Mouse (Mus musculus): ENCODE data around the gene Adgrg5. TPM values are rescaled to one million over a fixed set of nuclear protein-coding genes. Genes with fewer than 3 reads are reported as not detected.
A peak's percentile ranks its signal among the peaks of the same experiment; 100 is the strongest.

The Adgrg5 gene
- total RNA-seq, 2 experiments from 2014 or later: 0.24 to 0.31 TPM

GRCm38 (mm10) chr8:94956078-94956574 is 32.6 kb downstream of the Adgrg5 start:
- intact Hi-C loops (cut with DNase I): no loop called here
- no peak for DNase-seq

GRCm38 (mm10) chr8:94962201-94962600 is 38.7 kb downstream of the Adgrg5 start:
- intact Hi-C loops (cut with DNase I): no loop called here
- no peak for DNase-seq

- intact Hi-C loops (cut with DNase I): no loop called here
These were observed 41.3 kb downstream of the Adgrg5 start for GRCm38 (mm10) chr8:94964828-94965227.

GRCm38 (mm10) chr8:94966578-94966977 is 43.1 kb downstream of the Adgrg5 start:
- intact Hi-C loops (cut with DNase I): no loop called here
- peak in 1 of 2 experiments; percentile 19 for DNase-seq

More at GRCm38 (mm10) chr8:94964828-94965227, 41.3 kb downstream of the Adgrg5 start:
- no peak for DNase-seq

- intact Hi-C loops (cut with DNase I): no loop called here
- peak in 1 of 2 experiments; percentile 12 for DNase-seq
These were observed 43.6 kb downstream of the Adgrg5 start for GRCm38 (mm10) chr8:94967071-94967470.

GRCm38 (mm10) chr8:94967554-94967953 is 44.1 kb downstream of the Adgrg5 start:
- DNase-seq: peak in 1 of 2 experiments; percentile 39
- intact Hi-C loops (cut with DNase I): no loop called here

- intact Hi-C loops (cut with DNase I): no loop called here
- DNase-seq: no peak
These were observed 49.8 kb downstream of the Adgrg5 start for GRCm38 (mm10) chr8:94973270-94973669.

GRCm38 (mm10) chr8:94973786-94974185 is 50.3 kb downstream of the Adgrg5 start:
- intact Hi-C loops (cut with DNase I): no loop called here
- DNase-seq: no peak

- intact Hi-C loops (cut with DNase I): no loop called here
These were observed 51.1 kb downstream of the Adgrg5 start, which contains the start of gene Adgrg1 for GRCm38 (mm10) chr8:94974467-94975165. Gene Adgrg1, plus strand, starts transcription at chr8:94974751.

GRCm38 (mm10) chr8:94976651-94977417 is 53.3 kb downstream of the Adgrg5 start:
- intact Hi-C loops (cut with DNase I): no loop called here
- no peak for DNase-seq

More at GRCm38 (mm10) chr8:94974467-94975165, 51.1 kb downstream of the Adgrg5 start, which contains the start of gene Adgrg1:
- DNase-seq: no peak

- no peak for DNase-seq
- intact Hi-C loops (cut with DNase I): no loop called here
These were observed 54.6 kb downstream of the Adgrg5 start for GRCm38 (mm10) chr8:94978131-94978530.

GRCm38 (mm10) chr8:94978593-94979319 is 55.3 kb downstream of the Adgrg5 start:
- no peak for DNase-seq
- intact Hi-C loops (cut with DNase I): no loop called here

- intact Hi-C loops (cut with DNase I): no loop called here
- DNase-seq: no peak
These were observed 56.7 kb downstream of the Adgrg5 start for GRCm38 (mm10) chr8:94980176-94980575.

GRCm38 (mm10) chr8:94980976-94981375 is 57.5 kb downstream of the Adgrg5 start:
- intact Hi-C loops (cut with DNase I): no loop called here
- no peak for DNase-seq

GRCm38 (mm10) chr8:94981848-94982247 is 58.4 kb downstream of the Adgrg5 start:
- DNase-seq: no peak
- intact Hi-C loops (cut with DNase I): no loop called here

- intact Hi-C loops (cut with DNase I): no loop called here
- no peak for DNase-seq
These were observed 59.7 kb downstream of the Adgrg5 start for GRCm38 (mm10) chr8:94983146-94983545.

GRCm38 (mm10) chr8:94983881-94984516 is 60.5 kb downstream of the Adgrg5 start:
- peak; percentile 55 to 64 for DNase-seq
- intact Hi-C loops (cut with DNase I): no loop called here

GRCm38 (mm10) chr8:94985023-94985422 is 61.5 kb downstream of the Adgrg5 start:
- no peak for DNase-seq
- intact Hi-C loops (cut with DNase I): no loop called here

- DNase-seq: no peak
- intact Hi-C loops (cut with DNase I): no loop called here
These were observed 63.2 kb downstream of the Adgrg5 start for GRCm38 (mm10) chr8:94986676-94987075.

- DNase-seq: no peak
These were observed 64.1 kb downstream of the Adgrg5 start for GRCm38 (mm10) chr8:94987553-94987952.

More at GRCm38 (mm10) chr8:94987553-94987952, 64.1 kb downstream of the Adgrg5 start:
- intact Hi-C loops (cut with DNase I): no loop called here
